Mouse (Mus musculus) adipocyte (in vitro differentiated cells): ENCODE results near the gene Akap5.
A peak's percentile ranks its signal among the peaks of the same experiment; 100 is the strongest.

Experiments used
- DNase-seq: peaks from one replicate; pipeline ENCODE4 v3.0.0-alpha.2; 2016; ENCODE audit warnings: low spot score

The Akap5 gene

GRCm38 (mm10) chr12:76310633-76311032, 14.1 kb upstream of the Akap5 start:
- DNase-seq: no peak

GRCm38 (mm10) chr12:76311227-76311626, 13.5 kb upstream of the Akap5 start:
- peak; percentile 30 for DNase-seq

GRCm38 (mm10) chr12:76311951-76312350, 12.7 kb upstream of the Akap5 start:
- no peak for DNase-seq

- DNase-seq: no peak
Measured at GRCm38 (mm10) chr12:76318282-76319212, 6.1 kb upstream of the Akap5 start.

- DNase-seq: no peak
Measured at GRCm38 (mm10) chr12:76326437-76327220, 1.9 kb downstream of the Akap5 start.

- DNase-seq: no peak
Measured at GRCm38 (mm10) chr12:76328567-76329354, 4.1 kb downstream of the Akap5 start.

- no peak for DNase-seq
Measured at GRCm38 (mm10) chr12:76333688-76334087, 9.0 kb downstream of the Akap5 start.

GRCm38 (mm10) chr12:76335641-76336040, 10.9 kb downstream of the Akap5 start:
- DNase-seq: no peak

GRCm38 (mm10) chr12:76336111-76336965, 11.6 kb downstream of the Akap5 start:
- no peak for DNase-seq

- DNase-seq: peak; percentile 55
Measured at GRCm38 (mm10) chr12:76341080-76341479, 16.4 kb downstream of the Akap5 start.

- peak; percentile 83 for DNase-seq
Measured at GRCm38 (mm10) chr12:76345759-76346455, 21.2 kb downstream of the Akap5 start.

GRCm38 (mm10) chr12:76349680-76350220, 25.1 kb downstream of the Akap5 start:
- no peak for DNase-seq

GRCm38 (mm10) chr12:76360868-76361267, 36.2 kb downstream of the Akap5 start:
- DNase-seq: no peak

- DNase-seq: no peak
Measured at GRCm38 (mm10) chr12:76361405-76362302, 37.0 kb downstream of the Akap5 start.

- no peak for DNase-seq
Measured at GRCm38 (mm10) chr12:76362303-76362676, 37.6 kb downstream of the Akap5 start.

- DNase-seq: no peak
Measured at GRCm38 (mm10) chr12:76366276-76366675, 41.6 kb downstream of the Akap5 start.

- peak; percentile 45 for DNase-seq
Measured at GRCm38 (mm10) chr12:76367096-76367995, 42.7 kb downstream of the Akap5 start.

- DNase-seq: peak; percentile 24
Measured at GRCm38 (mm10) chr12:76368201-76368789, 43.6 kb downstream of the Akap5 start.
